Mouse (Mus musculus) midbrain, embryonic 16.5 days (tissue): Measurements from ENCODE around the gene A730049H05Rik. TPM values are rescaled to one million over a fixed set of nuclear protein-coding genes. Genes with fewer than 3 reads are reported as not detected.

ENCODE experiments used
- ATAC-seq: fragments of 200-750 bp; cut with Nextera tagmentation; 2 replicates; pipeline ENCODE4 v1.8.0; 2017; ENCODE audit warnings: moderate TSS enrichment
- H3K27ac ChIP-seq: fragments of 300-500 bp; sonication (generic); 2 replicates; pipeline ENCODE4 v1.5.1; 2014; ENCODE audit warnings: mild to moderate bottlenecking, low read length, mixed read lengths
- H3K27me3 ChIP-seq: fragments of 300-500 bp; sonication (generic); 2 replicates; pipeline ENCODE4 v1.6.1; 2014; ENCODE audit warnings: low read depth, low read length, mixed read lengths; ENCODE audit not compliant: control insufficient read depth, insufficient read depth
- H3K36me3 ChIP-seq: fragments of 300-500 bp; sonication (generic); 2 replicates; pipeline ENCODE4 v1.6.1; 2014; ENCODE audit warnings: mild to moderate bottlenecking, low read length, moderate library complexity, mixed read lengths; ENCODE audit not compliant: control insufficient read depth, insufficient read depth
- H3K4me1 ChIP-seq: fragments of 300-500 bp; sonication (generic); 2 replicates; pipeline ENCODE4 v1.6.1; 2014; ENCODE audit warnings: mild to moderate bottlenecking, low read length, mixed read lengths; ENCODE audit not compliant: control insufficient read depth, insufficient read depth
- H3K4me2 ChIP-seq: fragments of 300-500 bp; sonication (generic); 2 replicates; pipeline ENCODE4 v1.6.1; 2014; ENCODE audit warnings: mild to moderate bottlenecking, low read length, mixed read lengths
- H3K4me3 ChIP-seq: fragments of 300-500 bp; sonication (generic); 2 replicates; pipeline ENCODE4 v1.5.1; 2014; ENCODE audit warnings: low read depth, mild to moderate bottlenecking, low read length, moderate library complexity, mixed read lengths
- H3K9ac ChIP-seq: fragments of 300-500 bp; sonication (generic); 2 replicates; pipeline ENCODE4 v1.6.1; 2014; ENCODE audit warnings: low read depth, low read length, mixed read lengths
- H3K9me3 ChIP-seq: fragments of 300-500 bp; sonication (generic); replicated peaks from 2 replicates; pipeline ENCODE4 v1.6.1; 2014; ENCODE audit warnings: mild to moderate bottlenecking, low read length, mixed read lengths; ENCODE audit not compliant: control insufficient read depth, poor library complexity, severe bottlenecking
- WGBS: fragments of 180-500 bp; shearing (Covaris S2); extraction: QIAGEN DNeasy Blood & Tissue Kit; methylation state at CpG from one replicate; pipeline ENCODE4 v1.1.7; 2014; 5-methylcytosine and 5-hydroxymethylcytosine counted together
- polyA plus RNA-seq: library from polyadenylated mRNA; unstranded; fragments of >200 nt; fragmentation: Nextera tagmentation; extraction: Ambion mirVana; gene quantifications from 2 replicates; pipeline ENCODE4 v1.2.1, GENCODE M21; 2015

The A730049H05Rik gene
- polyA plus RNA-seq, result 0.17 and 0.58 TPM in 2 replicates

- Histone ChIP-seq H3K9ac (no peak within 1 kb of the TSS), H3K36me3 (no peaks in the 10 kb centered on the region), H3K4me3 (no peak within 1 kb of the TSS), H3K4me2 (peak within 1 kb of the TSS; percentile 19; the same call in 1 of the 2 replicates), H3K27ac (no peak within 1 kb of the TSS), H3K9me3 (no peaks in the 10 kb centered on the region), H3K4me1 (peaks cover 2% of the 10 kb centered on the region; the same call in 1 of the 2 replicates), H3K27me3 (no peaks in the 10 kb centered on the region)
- WGBS, result 3% methylated on average over 8 of the region's 8 CpGs
- no peak for ATAC-seq
Measured at GRCm38 (mm10) chr6:92816311-92816751, at the start of gene A730049H05Rik. TSS of gene A730049H05Rik (plus strand) at chr6:92816478.

- no peak overlapping the region for H3K9ac ChIP-seq
- ATAC-seq, result no peak
- 11% methylated on average over 2 of the region's 2 CpGs for WGBS
- H3K9me3 ChIP-seq, result no peaks in the 10 kb centered on the region
- H3K36me3 ChIP-seq, result no peaks in the 10 kb centered on the region
- no peak overlapping the region for H3K27ac ChIP-seq
- no peak overlapping the region for H3K4me3 ChIP-seq
- no peaks in the 10 kb centered on the region for H3K27me3 ChIP-seq
- H3K4me2 ChIP-seq, result no peak overlapping the region
- no peaks in the 10 kb centered on the region for H3K4me1 ChIP-seq
Measured at GRCm38 (mm10) chr6:92776356-92776755, 39.9 kb upstream of the A730049H05Rik start.

- no peak overlapping the region for H3K4me2 ChIP-seq
- H3K27me3 ChIP-seq, result no peaks in the 10 kb centered on the region
- 84% methylated on average over 11 of the region's 11 CpGs for WGBS
- no peaks in the 10 kb centered on the region for H3K36me3 ChIP-seq
- H3K4me1 ChIP-seq, result no peaks in the 10 kb centered on the region
- H3K9me3 ChIP-seq, result no peaks in the 10 kb centered on the region
- no peak overlapping the region for H3K27ac ChIP-seq
- H3K9ac ChIP-seq, result no peak overlapping the region
- ATAC-seq, result no peak
- no peak overlapping the region for H3K4me3 ChIP-seq
Measured at GRCm38 (mm10) chr6:92779140-92779934, 36.9 kb upstream of the A730049H05Rik start.

- WGBS, result 47% methylated on average over 5 of the region's 5 CpGs
- H3K4me3 ChIP-seq, result no peak overlapping the region
Measured at GRCm38 (mm10) chr6:92779935-92780205, 36.4 kb upstream of the A730049H05Rik start.

GRCm38 (mm10) chr6:92781446-92781845 lies 34.8 kb upstream of the A730049H05Rik start:
- Histone ChIP-seq H3K9me3 (no peaks in the 10 kb centered on the region), H3K27ac (no peak overlapping the region), H3K4me3 (no peak overlapping the region), H3K9ac (no peak overlapping the region), H3K4me2 (no peak overlapping the region), H3K27me3 (no peaks in the 10 kb centered on the region), H3K36me3 (no peaks in the 10 kb centered on the region), H3K4me1 (no peaks in the 10 kb centered on the region)
- 90% methylated on average over 6 of the region's 6 CpGs for WGBS
- no peak for ATAC-seq

More at GRCm38 (mm10) chr6:92779935-92780205, 36.4 kb upstream of the A730049H05Rik start:
- Histone ChIP-seq H3K27me3 (no peaks in the 10 kb centered on the region), H3K27ac (no peak overlapping the region), H3K36me3 (no peaks in the 10 kb centered on the region), H3K4me2 (no peak overlapping the region), H3K9ac (no peak overlapping the region), H3K9me3 (no peaks in the 10 kb centered on the region), H3K4me1 (no peaks in the 10 kb centered on the region)
- no peak for ATAC-seq

GRCm38 (mm10) chr6:92784782-92785181 lies 31.5 kb upstream of the A730049H05Rik start:
- Histone ChIP-seq H3K27me3 (no peaks in the 10 kb centered on the region), H3K4me1 (no peaks in the 10 kb centered on the region), H3K27ac (no peak overlapping the region), H3K4me3 (no peak overlapping the region), H3K4me2 (no peak overlapping the region), H3K9ac (peak overlapping the region; percentile 41; the same call in 1 of the 2 replicates), H3K36me3 (no peaks in the 10 kb centered on the region), H3K9me3 (no peaks in the 10 kb centered on the region)
- ATAC-seq, result no peak
- WGBS, result 3% methylated on average over 7 of the region's 7 CpGs

- Histone ChIP-seq H3K4me2 (peak overlapping the region; percentile 78), H3K36me3 (no peaks in the 10 kb centered on the region), H3K4me1 (no peaks in the 10 kb centered on the region), H3K4me3 (peak overlapping the region; percentile 39), H3K27ac (no peak overlapping the region), H3K9me3 (no peaks in the 10 kb centered on the region), H3K27me3 (no peaks in the 10 kb centered on the region), H3K9ac (peak overlapping the region; percentile 43)
- ATAC-seq, result peak; percentile 42; the same call in 1 of the 2 replicates
- WGBS, result 2% methylated on average over 20 of the region's 20 CpGs
Measured at GRCm38 (mm10) chr6:92786701-92787375, 29.4 kb upstream of the A730049H05Rik start.

GRCm38 (mm10) chr6:92787376-92787712 lies 28.9 kb upstream of the A730049H05Rik start:
- H3K27me3 ChIP-seq, result no peaks in the 10 kb centered on the region
- no peaks in the 10 kb centered on the region for H3K4me1 ChIP-seq
- peak overlapping the region; percentile 43; the same call in 1 of the 2 replicates for H3K9ac ChIP-seq
- H3K36me3 ChIP-seq, result no peaks in the 10 kb centered on the region
- WGBS, result under 1% methylated on average over 10 of the region's 12 CpGs
- H3K4me2 ChIP-seq, result peak overlapping the region; percentile 78
- no peak overlapping the region for H3K27ac ChIP-seq
- peak; percentile 67 for ATAC-seq
- H3K9me3 ChIP-seq, result no peaks in the 10 kb centered on the region
- peak overlapping the region; percentile 39 for H3K4me3 ChIP-seq

GRCm38 (mm10) chr6:92793804-92794203 lies 22.5 kb upstream of the A730049H05Rik start:
- Histone ChIP-seq H3K9me3 (no peaks in the 10 kb centered on the region), H3K27me3 (no peaks in the 10 kb centered on the region), H3K27ac (no peak overlapping the region), H3K9ac (no peak overlapping the region), H3K4me1 (no peaks in the 10 kb centered on the region), H3K4me2 (no peak overlapping the region), H3K4me3 (no peak overlapping the region), H3K36me3 (no peaks in the 10 kb centered on the region)
- no peak for ATAC-seq
- 83% methylated on average over 6 of the region's 6 CpGs for WGBS
